Mouse (Mus musculus): ENCODE results near the gene Myod1. TPM values are rescaled to one million over a fixed set of nuclear protein-coding genes. Genes with fewer than 3 reads are reported as not detected.

The Myod1 gene
- total RNA-seq, 2 experiments from 2014 or later: not detected

DNA sequence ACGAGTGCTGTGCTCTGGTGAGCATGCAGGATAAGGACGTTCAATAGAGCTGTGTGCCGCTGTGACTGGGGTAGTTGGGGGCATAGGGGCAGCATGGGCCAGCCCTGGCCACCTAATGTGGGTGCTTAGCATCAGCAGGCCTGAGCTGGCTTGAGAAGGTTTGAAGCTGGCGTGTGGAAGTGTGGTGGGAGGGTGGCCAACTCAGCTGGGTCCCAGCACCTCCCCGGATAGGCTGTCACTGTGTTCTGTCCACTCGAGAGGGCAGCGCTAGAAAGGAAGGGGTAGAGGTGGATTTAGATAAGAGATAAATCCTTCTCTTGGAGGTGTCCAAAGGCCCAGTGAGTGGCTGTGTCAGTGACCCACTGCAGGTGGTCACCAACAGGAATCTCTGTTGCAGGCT lies 41.2 kb downstream of the Myod1 start:
- no peak for DNase-seq

GRCm38 (mm10) chr7:46418102-46418622 lies 41.9 kb downstream of the Myod1 start:
- DNase-seq: no peak

GRCm38 (mm10) chr7:46421535-46421934 lies 45.3 kb downstream of the Myod1 start:
- no peak for DNase-seq

GRCm38 (mm10) chr7:46422052-46422763 lies 45.9 kb downstream of the Myod1 start:
- peak in 1 of 2 experiments; percentile 35 for DNase-seq

- peak; percentile 76 to 78 for DNase-seq
Measured at GRCm38 (mm10) chr7:46422764-46423412, 46.6 kb downstream of the Myod1 start.

DNA sequence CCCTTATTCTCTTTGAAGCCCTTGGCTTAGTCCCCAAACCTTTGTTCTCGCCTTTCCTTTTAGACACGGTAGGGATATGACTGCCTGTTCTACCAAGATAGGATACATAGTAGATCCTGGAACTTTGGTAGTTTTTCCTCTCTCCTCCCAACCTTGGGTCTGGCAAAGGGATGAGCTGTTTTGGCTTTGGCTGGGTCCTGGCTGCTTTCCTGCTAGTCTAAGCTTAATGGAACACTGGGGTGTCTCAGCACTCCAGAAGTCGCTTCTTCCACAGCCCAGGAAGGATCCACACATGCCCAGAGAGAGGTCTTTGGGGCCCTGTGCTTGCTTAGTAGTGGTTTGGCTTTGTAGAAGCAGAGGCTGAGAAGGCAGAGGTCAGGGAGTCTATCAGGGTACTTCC lies 47.7 kb downstream of the Myod1 start:
- DNase-seq: no peak

DNA sequence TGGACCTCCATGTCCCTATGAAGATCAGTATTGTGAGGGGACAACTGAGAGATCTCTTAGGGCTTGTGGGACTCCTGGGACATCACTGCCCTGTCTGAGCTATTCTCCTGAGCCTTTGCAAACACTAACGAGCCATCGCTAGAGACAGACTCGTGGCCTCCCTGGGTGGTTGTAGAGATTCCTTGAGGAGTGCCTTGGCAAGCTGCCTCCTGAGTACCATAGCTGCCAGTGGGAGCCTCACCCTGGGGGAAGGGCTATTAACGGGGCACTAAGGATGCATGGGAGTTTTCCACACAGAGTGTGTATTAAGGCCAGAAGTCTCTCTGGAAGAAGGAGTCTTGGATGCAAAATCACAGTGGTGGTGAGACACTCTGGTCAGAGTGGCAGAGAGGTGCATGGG lies 48.7 kb downstream of the Myod1 start:
- no peak for DNase-seq

Other genes with a start within 250 kb of the Myod1 start
- 10 to 100 TPM; 50.7 to 59.2 TPM for gene Abcc8, start 196.4 kb upstream of the Myod1 start, total RNA-seq (2021)
- under 1 TPM; 0.15 to 0.50 TPM for gene Ush1c, start 138.0 kb upstream of the Myod1 start, total RNA-seq (2021)
- under 1 TPM; 0.12 to 0.23 TPM for gene Otog, start 135.5 kb upstream of the Myod1 start, total RNA-seq (2021)
- 100 to 1,000 TPM; 114 to 119 TPM for gene Kcnc1, start 20.0 kb downstream of the Myod1 start, total RNA-seq (2021)

All from layer of hippocampus, postnatal 36 days (tissue).